Mouse (Mus musculus): ENCODE data around the gene Nvl.
A peak's percentile ranks its signal among the peaks of the same experiment; 100 is the strongest.

The Nvl gene

GRCm38 (mm10) chr1:181064648-181065047 lies 79.4 kb downstream of the Nvl start:
- DNase-seq: peak; percentile 15

- DNase-seq: peak; percentile 63
Measured at GRCm38 (mm10) chr1:181063991-181064390, 80.0 kb downstream of the Nvl start.

DNA sequence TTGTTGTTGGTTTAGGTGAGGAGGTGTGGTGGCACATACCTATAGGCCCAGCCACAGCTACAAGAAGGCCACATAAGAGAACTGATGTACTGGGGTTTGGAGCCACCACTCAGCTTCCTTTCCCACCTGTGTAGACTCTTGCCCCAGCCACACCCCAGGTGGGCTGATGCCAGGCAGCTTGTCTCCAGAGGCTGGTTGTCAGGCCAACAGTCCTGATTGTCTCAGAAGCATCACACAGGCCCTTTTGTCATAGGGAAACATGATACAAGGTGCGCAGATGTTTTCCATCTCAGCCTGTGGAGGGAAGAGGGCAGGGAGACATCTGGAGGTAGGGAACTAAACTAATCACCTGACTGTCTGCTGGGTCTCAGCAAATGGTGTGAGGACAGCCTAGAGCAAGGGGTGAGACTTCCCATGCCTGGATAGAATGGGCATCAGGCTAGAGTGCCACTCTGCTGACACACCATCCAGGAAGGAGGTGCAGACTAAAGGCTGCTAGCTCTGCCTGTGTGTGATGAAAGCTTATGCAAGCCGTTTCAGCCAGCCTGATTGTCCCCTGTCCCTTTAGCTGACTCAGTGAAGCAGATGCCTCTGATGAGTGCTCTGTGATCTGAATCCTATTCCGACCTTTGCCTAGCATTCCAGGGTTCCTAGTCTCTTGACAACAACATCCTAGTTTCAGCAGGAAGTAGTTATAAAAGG lies 82.1 kb downstream of the Nvl start:
- no peak for DNase-seq

DNA sequence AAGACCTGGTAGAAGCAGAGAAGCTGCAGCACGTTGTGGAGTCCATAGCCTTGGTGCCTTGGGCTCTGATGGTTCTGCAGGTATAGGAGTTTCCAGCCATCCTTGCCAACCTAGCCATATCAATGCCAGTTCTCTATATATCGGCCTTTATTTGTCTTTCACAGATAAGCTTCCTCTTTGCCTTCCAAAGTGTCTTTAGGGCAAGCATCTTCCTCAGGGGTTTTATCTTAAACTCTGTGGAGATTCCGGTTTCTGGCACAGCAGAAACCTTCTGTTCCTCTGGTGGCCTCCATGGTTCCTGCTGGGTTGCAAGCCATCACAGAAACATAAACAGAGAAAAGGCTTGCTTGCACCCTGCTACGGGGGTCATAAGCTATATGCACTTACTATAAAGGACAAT lies 91.1 kb downstream of the Nvl start:
- DNase-seq: no peak

DNA sequence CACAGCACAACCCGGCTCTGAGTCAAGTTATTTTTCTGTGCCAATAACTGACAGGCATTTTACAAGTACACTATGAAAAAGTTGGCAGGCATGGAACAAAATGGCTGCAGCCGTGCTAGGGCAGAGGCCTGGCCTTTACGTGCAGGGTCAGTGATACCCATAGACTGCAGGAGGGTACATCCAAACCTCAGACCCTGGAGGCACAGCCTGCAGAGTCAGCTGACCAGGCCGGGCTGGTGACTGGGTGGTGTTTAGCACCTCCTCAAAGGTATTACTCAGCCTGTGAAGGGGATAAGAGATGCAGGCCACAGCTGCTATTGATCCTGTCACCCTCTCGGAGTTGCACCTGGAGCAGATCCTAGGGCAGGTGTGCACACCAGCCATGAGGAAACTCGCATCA lies 93.1 kb downstream of the Nvl start, which contains the start of gene 9130409I23Rik:
TSS of gene 9130409I23Rik (plus strand) at position 301 of the 400 bp plus-strand sequence.
- DNase-seq: no peak

DNA sequence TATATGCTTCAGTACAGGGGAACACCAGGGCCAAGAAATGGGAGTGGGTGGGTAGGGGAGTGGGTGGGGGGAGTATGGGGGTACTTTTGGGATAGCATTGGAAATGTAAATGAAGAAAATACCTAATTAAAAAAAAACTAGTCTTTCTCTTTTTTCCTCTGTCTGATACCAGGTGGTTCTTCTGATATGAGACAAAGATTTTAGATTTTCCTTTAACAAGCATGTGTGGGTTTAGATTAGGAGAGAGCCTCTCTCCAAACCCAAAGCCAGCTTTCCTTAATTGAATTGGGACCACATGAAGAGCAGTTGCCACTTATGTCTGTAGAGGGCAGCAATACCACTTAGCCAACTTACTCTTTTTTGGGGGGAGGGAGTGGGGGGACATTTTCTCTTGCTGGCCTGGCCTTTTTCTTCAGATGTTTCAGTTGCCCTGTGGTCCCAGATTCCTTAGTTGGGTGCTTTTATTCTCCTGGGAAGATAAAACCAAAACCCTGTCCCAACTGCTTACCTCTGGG lies 94.6 kb downstream of the Nvl start:
- DNase-seq: no peak

GRCm38 (mm10) chr1:181047520-181047919 lies 96.5 kb downstream of the Nvl start:
- DNase-seq: no peak

GRCm38 (mm10) chr1:181039652-181040051 lies 104.4 kb downstream of the Nvl start:
- no peak for DNase-seq

- no peak for DNase-seq
Measured at GRCm38 (mm10) chr1:181037623-181038022, 106.4 kb downstream of the Nvl start.
